Mouse (Mus musculus) liver, adult 10 weeks (tissue): ENCODE results near the gene Olfr361. TPM values are rescaled to one million over a fixed set of nuclear protein-coding genes. Genes with fewer than 3 reads are reported as not detected.

Experiments
- polyA plus RNA-seq: library from polyadenylated mRNA; stranded (reverse); fragments of 350-450 nt; fragmentation: Illumina TruSeq; extraction: RNeasy Lipid Tissue Mini Kit (QIAGEN cat#74804); gene quantifications from one replicate; pipeline ENCODE4 v1.2.3, GENCODE M21; 2014; ENCODE audit warnings: low read depth, low replicate concordance

The Olfr361 gene
- polyA plus RNA-seq, result not detected

DNA sequence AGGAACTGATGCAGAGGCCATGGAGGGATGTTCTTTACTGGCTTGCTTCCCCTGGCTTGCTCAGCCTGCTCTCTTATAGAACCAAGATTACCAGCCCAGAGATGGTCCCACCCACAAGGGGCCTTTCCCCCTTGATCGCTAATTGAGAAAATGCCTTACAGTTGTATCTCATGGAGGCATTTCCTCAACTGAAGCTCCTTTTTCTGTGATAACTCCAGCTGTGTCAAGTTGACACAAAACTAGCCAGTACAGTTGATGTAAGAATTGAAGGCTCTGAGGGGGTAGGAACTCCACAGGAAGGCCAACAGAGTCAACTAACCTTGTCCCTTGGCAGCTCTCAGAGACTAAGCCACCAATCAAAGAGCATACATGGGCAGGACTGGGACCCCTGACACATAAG, at the start of gene Olfr361:
Olfr361 (minus strand) TSS at position 101 of the 400 bp plus-strand sequence.

DNA sequence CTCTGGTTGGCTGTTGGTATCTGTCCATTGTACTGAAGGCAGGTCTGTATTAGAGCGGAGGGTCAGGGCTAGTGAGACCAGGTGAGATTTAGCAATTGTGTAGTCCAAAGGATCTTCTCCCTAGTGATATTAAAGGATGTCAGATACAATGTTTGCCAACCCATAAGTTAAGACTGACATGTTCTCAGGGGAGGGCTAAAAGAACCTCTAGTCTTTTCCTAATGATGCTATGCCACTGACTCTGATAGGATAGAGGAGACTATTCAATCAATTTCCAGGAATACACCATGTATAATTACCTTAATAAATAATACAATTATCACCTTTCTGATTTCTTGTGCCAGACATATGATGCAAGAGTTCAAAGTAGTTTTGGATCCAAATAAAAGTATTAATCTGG, 28.7 kb upstream of the Olfr361 start, which contains the start of gene Olfr362:
Olfr362 (minus strand) TSS at position 101 of the 400 bp plus-strand sequence.

GRCm38 (mm10) chr2:37065446-37065845, 23.6 kb downstream of the Olfr361 start, which contains the start of gene Olfr360:
TSS of gene Olfr360 (plus strand) at chr2:37065746.

Other genes starting within 250 kb of the Olfr361 start
- gene Olfr350, start 243.0 kb downstream of the Olfr361 start, polyA plus RNA-seq, result not detected
- gene Olfr351, start 226.6 kb downstream of the Olfr361 start, polyA plus RNA-seq, result not detected
- gene Olfr352, start 220.8 kb downstream of the Olfr361 start, polyA plus RNA-seq, result not detected
- gene Olfr353, start 196.4 kb downstream of the Olfr361 start, polyA plus RNA-seq, result not detected
- not detected for gene Olfr354, start 183.6 kb downstream of the Olfr361 start, polyA plus RNA-seq
- not detected for gene Olfr355, start 160.4 kb downstream of the Olfr361 start, polyA plus RNA-seq
- not detected for gene Olfr356, start 152.2 kb downstream of the Olfr361 start, polyA plus RNA-seq
- not detected for gene Olfr357, start 95.5 kb downstream of the Olfr361 start, polyA plus RNA-seq
- not detected for gene Olfr358, start 80.0 kb downstream of the Olfr361 start, polyA plus RNA-seq
- gene Olfr360, start 23.5 kb downstream of the Olfr361 start, polyA plus RNA-seq, result not detected
- not detected for gene Olfr362, start 28.6 kb upstream of the Olfr361 start, polyA plus RNA-seq
- not detected for gene Olfr364-ps1, start 50.0 kb upstream of the Olfr361 start, polyA plus RNA-seq
- not detected for gene Olfr365, start 98.9 kb upstream of the Olfr361 start, polyA plus RNA-seq
- gene Olfr366, start 122.3 kb upstream of the Olfr361 start, polyA plus RNA-seq, result not detected
- gene Olfr368, start 237.2 kb upstream of the Olfr361 start, polyA plus RNA-seq, result not detected